Mouse (Mus musculus) stomach, postnatal 0 days (tissue): Measurements from ENCODE around the gene Cebpg. TPM values are rescaled to one million over a fixed set of nuclear protein-coding genes. Genes with fewer than 3 reads are reported as not detected.

Experiments
- ATAC-seq: fragments of 200-750 bp; cut with Nextera tagmentation; 2 replicates; pipeline ENCODE4 v1.8.0; 2017; ENCODE audit not compliant: low FRiP score, low TSS enrichment
- DNase-seq: peaks from one replicate; pipeline ENCODE4 v3.0.0-alpha.2; 2016; ENCODE audit warnings: low spot score
- H3K27ac ChIP-seq: fragments of 300-500 bp; sonication (generic); replicated peaks from 2 replicates; pipeline ENCODE4 v1.5.1; 2014; ENCODE audit warnings: mild to moderate bottlenecking, control low read depth
- H3K27me3 ChIP-seq: fragments of 300-500 bp; sonication (generic); 2 replicates; pipeline ENCODE4 v1.6.1; 2014; ENCODE audit warnings: low read length; ENCODE audit not compliant: control insufficient read depth, insufficient read depth
- H3K36me3 ChIP-seq: fragments of 300-500 bp; sonication (generic); 2 replicates; pipeline ENCODE4 v1.6.1; 2014; ENCODE audit warnings: low read length, mixed read lengths; ENCODE audit not compliant: control insufficient read depth, insufficient read depth
- H3K4me1 ChIP-seq: fragments of 300-500 bp; sonication (generic); replicated peaks from 2 replicates; pipeline ENCODE4 v1.6.1; 2014; ENCODE audit warnings: antibody characterized with exemption; ENCODE audit not compliant: control insufficient read depth, insufficient read depth
- H3K4me2 ChIP-seq: fragments of 300-500 bp; sonication (generic); replicated peaks from 2 replicates; pipeline ENCODE4 v1.6.1; 2014; ENCODE audit warnings: low read depth, mild to moderate bottlenecking, control low read depth, moderate library complexity
- H3K4me3 ChIP-seq: fragments of 300-500 bp; sonication (generic); 2 replicates; pipeline ENCODE4 v1.5.1; 2014; ENCODE audit warnings: low read depth, low read length, control low read depth
- H3K9ac ChIP-seq: fragments of 300-500 bp; sonication (generic); 2 replicates; pipeline ENCODE4 v1.6.1; 2014; ENCODE audit warnings: mild to moderate bottlenecking, low read length, control low read depth, mixed read lengths
- H3K9me3 ChIP-seq: fragments of 300-500 bp; sonication (generic); 2 replicates; pipeline ENCODE4 v1.6.1; 2016; ENCODE audit warnings: low read length; ENCODE audit not compliant: control insufficient read depth
- CTCF ChIP-seq: IDR thresholded peaks from 2 replicates; pipeline ENCODE4 v1.5.1; 2016; ENCODE audit warnings: antibody characterized with exemption, low read depth, mild to moderate bottlenecking, moderate library complexity
- EP300 ChIP-seq: optimal IDR thresholded peaks from 2 replicates; pipeline ENCODE3; 2016; ENCODE audit warnings: antibody characterized with exemption
- WGBS: fragments of 180-500 bp; shearing (Covaris S2); extraction: QIAGEN DNeasy Blood & Tissue Kit; methylation state at CpG from one replicate; pipeline ENCODE4 v1.1.7; 2014; 5-methylcytosine and 5-hydroxymethylcytosine counted together
- polyA plus RNA-seq: library from polyadenylated mRNA; unstranded; fragments of >200 nt; fragmentation: Nextera tagmentation; extraction: Ambion mirVana; gene quantifications from 2 replicates; pipeline ENCODE4 v1.2.1, GENCODE M21; 2015

Gene Cebpg
- polyA plus RNA-seq, 1 experiment from 2014 or later, result 29.7 TPM

DNA sequence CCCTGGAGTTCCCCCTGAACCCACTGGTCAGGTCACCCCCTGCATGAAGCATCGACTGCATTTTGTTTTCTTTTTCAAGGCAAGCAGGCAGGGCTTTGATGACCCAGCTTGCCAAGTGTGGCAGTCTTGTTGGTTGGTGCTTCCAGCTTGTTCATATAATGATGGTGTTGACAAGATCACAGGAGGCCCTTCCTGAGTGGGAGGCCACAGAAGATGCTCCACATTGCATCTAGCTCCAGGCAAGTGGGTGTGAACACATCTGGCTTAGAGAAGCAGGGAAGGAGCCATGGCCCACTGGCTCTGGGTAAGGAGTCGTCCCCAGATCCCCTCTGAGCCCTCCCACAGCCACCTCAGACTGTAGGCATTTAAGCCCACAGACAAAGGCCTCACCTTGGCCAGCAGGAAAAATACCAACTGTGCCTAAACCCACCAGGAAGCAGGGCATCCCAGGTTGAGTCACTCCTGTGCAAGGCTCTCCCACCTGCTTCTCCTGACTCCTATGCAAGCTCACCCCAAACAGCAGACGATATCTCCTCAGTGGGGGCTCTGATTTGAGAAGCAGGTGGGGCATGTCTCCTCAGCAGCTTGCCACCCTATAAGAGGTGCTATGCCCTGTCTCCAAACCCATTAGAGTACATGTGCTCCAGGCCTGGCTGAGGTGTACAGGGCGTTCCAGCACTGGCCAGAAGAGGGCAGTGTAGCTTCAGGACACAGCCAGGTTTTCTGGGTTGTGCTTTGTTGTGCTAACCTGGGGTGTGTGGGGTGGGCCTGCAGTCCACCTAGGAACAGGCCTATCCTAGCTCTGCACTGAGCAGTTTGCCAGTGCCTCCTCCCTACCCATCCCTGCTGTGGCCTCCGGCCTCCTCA, 30.7 kb downstream of the Cebpg start:
- Histone ChIP-seq H3K9ac (no peak overlapping the region), H3K4me3 (no peak overlapping the region), H3K4me1 (no peaks in the 10 kb centered on the region), H3K27ac (no peak overlapping the region), H3K4me2 (no peak overlapping the region), H3K9me3 (no peaks in the 10 kb centered on the region), H3K36me3 (no peaks in the 10 kb centered on the region), H3K27me3 (no peaks in the 10 kb centered on the region)
- peak; percentile 97 for TF ChIP-seq CTCF
- no peak for TF ChIP-seq EP300
- peak; percentile 82 for DNase-seq
- ATAC-seq, result peak; percentile 71
- 44% methylated on average over 5 of the region's 5 CpGs for WGBS

DNA sequence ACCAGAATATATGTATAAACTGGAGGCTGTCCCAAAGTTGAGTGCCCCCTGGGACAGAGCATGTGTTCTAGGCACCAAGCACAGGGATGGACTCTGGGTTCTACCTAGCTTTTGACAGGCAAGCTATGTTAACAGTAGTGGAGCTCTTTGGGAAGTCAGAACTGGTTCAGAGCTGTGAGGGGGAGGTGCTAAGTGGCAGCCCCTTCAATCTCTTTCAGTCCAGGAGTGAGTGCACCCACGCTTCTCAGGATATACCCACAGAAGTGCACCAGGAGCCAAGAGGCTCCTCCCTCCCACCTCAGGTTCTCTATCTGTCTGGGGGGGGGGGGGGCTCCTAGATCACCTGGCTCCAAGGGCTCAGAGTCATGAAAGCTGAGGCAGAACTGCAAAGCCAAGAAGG, 31.9 kb downstream of the Cebpg start:
- Histone ChIP-seq H3K36me3 (no peaks in the 10 kb centered on the region), H3K4me2 (no peak overlapping the region), H3K9ac (no peak overlapping the region), H3K27me3 (no peaks in the 10 kb centered on the region), H3K4me3 (no peak overlapping the region), H3K27ac (no peak overlapping the region), H3K4me1 (no peaks in the 10 kb centered on the region), H3K9me3 (no peaks in the 10 kb centered on the region)
- WGBS, result 62% methylated on average over 1 of the region's 1 CpGs
- DNase-seq (no peak), ATAC-seq (no peak)
- TF ChIP-seq EP300, result no peak
- TF ChIP-seq CTCF, result no peak

DNA sequence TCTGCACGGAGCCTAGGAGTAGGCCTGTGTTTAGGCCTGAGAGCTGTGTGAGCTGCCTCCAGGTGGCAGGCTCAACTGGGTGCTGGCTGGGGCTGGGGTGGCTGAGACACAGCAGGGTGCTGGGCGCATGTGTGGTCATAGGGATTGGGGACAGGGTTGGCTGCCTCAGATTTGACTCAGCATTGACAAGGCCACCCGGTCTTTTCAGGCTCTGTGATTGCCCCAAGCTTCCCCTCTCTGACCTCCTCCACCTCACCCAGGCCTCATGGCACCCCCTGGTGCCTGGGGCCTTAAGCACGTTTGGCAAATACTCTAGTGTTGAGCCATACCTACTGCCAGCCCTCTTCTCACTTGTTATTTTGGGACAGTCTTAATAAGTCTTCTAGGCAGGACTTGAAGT, 33.1 kb downstream of the Cebpg start:
- Histone ChIP-seq H3K4me2 (no peak overlapping the region), H3K9me3 (no peaks in the 10 kb centered on the region), H3K27ac (no peak overlapping the region), H3K27me3 (no peaks in the 10 kb centered on the region), H3K36me3 (no peaks in the 10 kb centered on the region), H3K9ac (no peak overlapping the region), H3K4me3 (no peak overlapping the region), H3K4me1 (no peaks in the 10 kb centered on the region)
- DNase-seq (no peak), ATAC-seq (no peak)
- WGBS, result 69% methylated on average over 4 of the region's 4 CpGs
- TF ChIP-seq EP300, result no peak
- peak; percentile 25; the same call in 1 of the 2 replicates for TF ChIP-seq CTCF

DNA sequence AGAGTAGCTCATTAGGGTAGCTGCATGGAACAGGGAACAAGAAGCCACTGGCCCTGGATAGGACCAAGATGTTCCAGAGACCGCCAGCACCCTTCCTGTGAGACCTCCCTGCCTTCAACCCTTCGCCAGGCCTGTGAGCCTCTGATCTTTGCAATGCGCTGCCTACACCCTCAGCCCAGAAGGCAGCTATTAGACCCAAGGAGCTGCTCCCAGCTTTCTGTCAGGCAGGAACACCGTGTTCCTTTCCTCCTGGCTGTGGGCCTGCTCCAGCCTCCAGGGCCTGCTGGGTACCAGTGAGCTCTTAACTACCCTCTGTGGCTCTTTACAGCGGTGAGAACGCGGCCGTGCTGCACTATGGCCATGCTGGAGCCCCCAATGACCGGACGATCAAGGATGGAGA, 35.0 kb downstream of the Cebpg start:
- no peaks in the 10 kb centered on the region for H3K36me3 ChIP-seq
- DNase-seq, result no peak
- H3K4me1 ChIP-seq, result no peaks in the 10 kb centered on the region
- H3K9ac ChIP-seq, result no peak overlapping the region
- H3K4me2 ChIP-seq, result no peak overlapping the region
- H3K27me3 ChIP-seq, result no peaks in the 10 kb centered on the region
- TF ChIP-seq CTCF (no peak), EP300 (no peak)
- H3K9me3 ChIP-seq, result no peaks in the 10 kb centered on the region
- no peak overlapping the region for H3K4me3 ChIP-seq
- no peak overlapping the region for H3K27ac ChIP-seq
- no peak for ATAC-seq
- WGBS, result 88% methylated on average over 10 of the region's 10 CpGs

DNA sequence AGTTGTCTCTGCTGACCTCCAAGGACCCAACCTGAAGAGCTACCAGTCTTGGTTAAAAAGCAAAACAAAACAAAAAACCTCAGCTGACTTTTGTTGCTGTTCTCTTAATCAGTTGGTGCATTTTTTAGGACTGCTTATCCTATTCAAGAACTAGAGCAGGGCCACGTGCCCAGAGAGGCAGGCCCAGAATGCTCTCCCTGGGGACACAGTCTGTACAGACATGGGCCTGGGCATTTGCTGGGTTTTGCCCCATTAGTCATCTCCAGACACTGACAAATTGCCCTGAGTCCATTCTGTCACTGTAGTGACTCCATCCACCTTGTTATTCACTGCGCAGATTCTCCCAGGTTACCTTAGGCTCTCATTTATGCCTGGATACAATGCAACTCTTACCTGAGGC, 41.1 kb downstream of the Cebpg start:
- ATAC-seq (no peak), DNase-seq (no peak)
- Histone ChIP-seq H3K27me3 (no peaks in the 10 kb centered on the region), H3K9me3 (no peaks in the 10 kb centered on the region), H3K36me3 (no peaks in the 10 kb centered on the region), H3K27ac (no peak overlapping the region), H3K9ac (no peak overlapping the region), H3K4me3 (no peak overlapping the region), H3K4me1 (no peaks in the 10 kb centered on the region), H3K4me2 (no peak overlapping the region)
- 72% methylated on average over 2 of the region's 2 CpGs for WGBS
- TF ChIP-seq EP300, result no peak
- TF ChIP-seq CTCF, result no peak

DNA sequence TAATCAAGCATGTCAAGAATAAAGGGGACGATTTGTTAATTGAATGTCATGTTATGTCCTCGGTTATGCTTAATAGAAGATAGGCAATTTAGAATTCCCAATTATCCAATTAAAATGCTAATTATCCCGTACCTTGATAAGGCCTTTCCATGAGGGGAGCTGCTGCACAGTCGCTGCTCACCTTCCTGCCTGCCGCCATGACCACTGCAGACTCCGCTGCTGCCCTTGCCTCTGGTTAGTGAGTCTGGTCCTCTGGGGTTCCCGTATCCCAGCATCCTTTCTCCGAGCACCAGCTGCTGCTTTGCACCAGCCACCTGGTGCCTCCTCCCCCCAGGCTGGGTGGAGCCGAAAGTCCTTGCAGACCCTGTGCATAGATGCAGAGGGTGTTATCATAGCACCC, 43.1 kb downstream of the Cebpg start:
- H3K27me3 ChIP-seq, result no peaks in the 10 kb centered on the region
- 82% methylated on average over 9 of the region's 9 CpGs for WGBS
- no peaks in the 10 kb centered on the region for H3K36me3 ChIP-seq
- TF ChIP-seq EP300 (no peak), CTCF (no peak)
- no peak overlapping the region for H3K9ac ChIP-seq
- no peak overlapping the region for H3K4me3 ChIP-seq
- H3K4me2 ChIP-seq, result no peak overlapping the region
- DNase-seq (no peak), ATAC-seq (no peak)
- no peaks in the 10 kb centered on the region for H3K4me1 ChIP-seq
- no peak overlapping the region for H3K27ac ChIP-seq
- H3K9me3 ChIP-seq, result no peaks in the 10 kb centered on the region
